Mouse (Mus musculus) stomach, postnatal 0 days (tissue): ENCODE measurements around the gene Srgap1. TPM values are rescaled to one million over a fixed set of nuclear protein-coding genes. Genes with fewer than 3 reads are reported as not detected.

Experiments
- ATAC-seq: fragments of 200-750 bp; cut with Nextera tagmentation; 2 replicates; pipeline ENCODE4 v1.8.0; 2017; ENCODE audit not compliant: low FRiP score, low TSS enrichment
- DNase-seq: peaks from one replicate; pipeline ENCODE4 v3.0.0-alpha.2; 2016; ENCODE audit warnings: low spot score
- H3K27ac ChIP-seq: fragments of 300-500 bp; sonication (generic); replicated peaks from 2 replicates; pipeline ENCODE4 v1.5.1; 2014; ENCODE audit warnings: mild to moderate bottlenecking, control low read depth
- H3K27me3 ChIP-seq: fragments of 300-500 bp; sonication (generic); 2 replicates; pipeline ENCODE4 v1.6.1; 2014; ENCODE audit warnings: low read length; ENCODE audit not compliant: control insufficient read depth, insufficient read depth
- H3K36me3 ChIP-seq: fragments of 300-500 bp; sonication (generic); 2 replicates; pipeline ENCODE4 v1.6.1; 2014; ENCODE audit warnings: low read length, mixed read lengths; ENCODE audit not compliant: control insufficient read depth, insufficient read depth
- H3K4me1 ChIP-seq: fragments of 300-500 bp; sonication (generic); replicated peaks from 2 replicates; pipeline ENCODE4 v1.6.1; 2014; ENCODE audit warnings: antibody characterized with exemption; ENCODE audit not compliant: control insufficient read depth, insufficient read depth
- H3K4me2 ChIP-seq: fragments of 300-500 bp; sonication (generic); replicated peaks from 2 replicates; pipeline ENCODE4 v1.6.1; 2014; ENCODE audit warnings: low read depth, mild to moderate bottlenecking, control low read depth, moderate library complexity
- H3K4me3 ChIP-seq: fragments of 300-500 bp; sonication (generic); 2 replicates; pipeline ENCODE4 v1.5.1; 2014; ENCODE audit warnings: low read depth, low read length, control low read depth
- H3K9ac ChIP-seq: fragments of 300-500 bp; sonication (generic); 2 replicates; pipeline ENCODE4 v1.6.1; 2014; ENCODE audit warnings: mild to moderate bottlenecking, low read length, control low read depth, mixed read lengths
- H3K9me3 ChIP-seq: fragments of 300-500 bp; sonication (generic); 2 replicates; pipeline ENCODE4 v1.6.1; 2016; ENCODE audit warnings: low read length; ENCODE audit not compliant: control insufficient read depth
- CTCF ChIP-seq: IDR thresholded peaks from 2 replicates; pipeline ENCODE4 v1.5.1; 2016; ENCODE audit warnings: antibody characterized with exemption, low read depth, mild to moderate bottlenecking, moderate library complexity
- EP300 ChIP-seq: optimal IDR thresholded peaks from 2 replicates; pipeline ENCODE3; 2016; ENCODE audit warnings: antibody characterized with exemption
- WGBS: fragments of 180-500 bp; shearing (Covaris S2); extraction: QIAGEN DNeasy Blood & Tissue Kit; methylation state at CpG from one replicate; pipeline ENCODE4 v1.1.7; 2014; 5-methylcytosine and 5-hydroxymethylcytosine counted together
- polyA plus RNA-seq: library from polyadenylated mRNA; unstranded; fragments of >200 nt; fragmentation: Nextera tagmentation; extraction: Ambion mirVana; gene quantifications from 2 replicates; pipeline ENCODE4 v1.2.1, GENCODE M21; 2015

The Srgap1 gene
- polyA plus RNA-seq, 1 experiment from 2014 or later, result 5.2 TPM

DNA sequence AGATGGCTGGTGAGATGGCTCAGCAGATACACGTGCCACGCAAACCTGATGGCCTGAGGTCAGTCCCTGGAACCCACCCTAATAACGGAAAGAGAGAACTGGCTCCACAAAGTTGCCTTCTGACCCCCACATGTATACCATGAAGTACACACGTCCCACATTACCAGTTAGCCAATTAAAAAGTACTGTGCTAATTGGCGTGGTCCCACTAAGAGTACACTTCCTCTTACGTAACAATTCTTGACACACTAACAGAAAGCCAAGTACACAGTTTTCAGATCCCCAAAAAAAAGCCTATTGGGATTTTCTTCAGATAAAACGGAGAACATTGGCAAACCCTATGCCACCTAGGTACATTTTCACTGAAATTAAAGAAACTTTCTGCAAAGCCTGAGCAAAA is 73.8 kb downstream of the Srgap1 start:
- WGBS, result 86% methylated on average over 7 of the region's 7 CpGs
- H3K9me3 ChIP-seq, result no peaks in the 10 kb centered on the region
- no peak overlapping the region for H3K9ac ChIP-seq
- no peaks in the 10 kb centered on the region for H3K4me1 ChIP-seq
- ATAC-seq, result no peak
- H3K36me3 ChIP-seq, result no peaks in the 10 kb centered on the region
- no peak overlapping the region for H3K4me3 ChIP-seq
- DNase-seq, result no peak
- no peaks in the 10 kb centered on the region for H3K27me3 ChIP-seq
- TF ChIP-seq EP300, result no peak
- no peak for TF ChIP-seq CTCF
- no peak overlapping the region for H3K4me2 ChIP-seq
- H3K27ac ChIP-seq, result no peak overlapping the region

DNA sequence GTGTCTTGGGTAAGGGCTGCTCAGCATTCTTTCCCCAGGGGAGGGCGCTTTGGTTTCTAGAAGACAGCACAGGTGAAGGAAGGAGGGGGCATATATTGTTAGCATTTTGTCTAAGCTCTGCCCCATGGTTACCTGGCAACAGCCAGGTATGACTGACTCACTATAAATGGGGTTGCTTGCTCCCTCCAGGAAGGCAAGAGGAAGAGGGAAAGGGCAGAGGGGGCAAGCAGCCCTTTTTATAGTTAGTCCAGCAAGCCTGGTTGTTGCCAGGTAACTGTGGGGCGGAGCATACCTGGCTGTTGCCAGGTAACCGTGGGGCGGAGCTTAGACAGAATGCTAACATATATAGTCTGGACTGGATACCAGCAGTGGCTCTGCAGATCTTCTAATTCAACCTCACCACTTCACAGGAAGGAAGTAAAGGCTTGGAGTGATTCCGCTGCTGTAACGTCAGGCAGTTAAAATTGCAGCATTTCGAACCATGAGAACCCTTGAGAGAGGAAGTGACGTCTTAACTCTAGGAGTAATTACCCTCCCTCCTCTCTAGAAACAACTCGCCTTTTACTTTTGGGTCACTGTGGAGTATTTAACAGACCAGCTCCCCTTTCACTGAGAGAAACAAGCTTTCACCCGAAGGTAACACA is 74.7 kb downstream of the Srgap1 start:
- Histone ChIP-seq H3K36me3 (no peaks in the 10 kb centered on the region), H3K27ac (no peak overlapping the region), H3K4me3 (no peak overlapping the region), H3K4me1 (no peaks in the 10 kb centered on the region), H3K9ac (no peak overlapping the region), H3K4me2 (no peak overlapping the region), H3K27me3 (no peaks in the 10 kb centered on the region), H3K9me3 (no peaks in the 10 kb centered on the region)
- ATAC-seq (peak; percentile 73), DNase-seq (peak; percentile 55)
- TF ChIP-seq CTCF (peak; percentile 45), EP300 (no peak)
- WGBS, result 77% methylated on average over 10 of the region's 10 CpGs

DNA sequence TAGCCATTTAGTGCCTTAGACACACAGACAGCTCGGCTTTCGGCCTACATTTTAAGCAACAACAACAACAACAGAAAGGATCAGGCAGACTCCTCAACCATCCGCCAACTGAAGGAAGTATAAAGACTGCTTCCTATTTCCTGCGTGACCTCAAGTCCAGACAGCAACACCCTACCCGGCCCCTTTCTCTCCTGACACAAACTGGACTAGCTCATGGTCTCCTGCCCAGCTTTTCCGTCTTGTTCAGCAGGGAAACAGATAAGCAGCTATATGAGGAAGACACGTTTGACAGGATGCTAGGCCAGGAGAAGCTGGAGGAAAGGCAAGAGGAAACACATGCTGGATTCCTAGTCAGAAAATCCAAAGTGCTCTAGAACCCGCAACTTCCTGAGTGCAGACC is 75.5 kb downstream of the Srgap1 start:
- 72% methylated on average over 8 of the region's 8 CpGs for WGBS
- Histone ChIP-seq H3K9me3 (no peaks in the 10 kb centered on the region), H3K4me1 (no peaks in the 10 kb centered on the region), H3K27ac (no peak overlapping the region), H3K9ac (no peak overlapping the region), H3K4me2 (no peak overlapping the region), H3K4me3 (no peak overlapping the region), H3K27me3 (no peaks in the 10 kb centered on the region), H3K36me3 (no peaks in the 10 kb centered on the region)
- no peak for ATAC-seq
- no peak for TF ChIP-seq CTCF
- TF ChIP-seq EP300, result no peak
- no peak for DNase-seq

DNA sequence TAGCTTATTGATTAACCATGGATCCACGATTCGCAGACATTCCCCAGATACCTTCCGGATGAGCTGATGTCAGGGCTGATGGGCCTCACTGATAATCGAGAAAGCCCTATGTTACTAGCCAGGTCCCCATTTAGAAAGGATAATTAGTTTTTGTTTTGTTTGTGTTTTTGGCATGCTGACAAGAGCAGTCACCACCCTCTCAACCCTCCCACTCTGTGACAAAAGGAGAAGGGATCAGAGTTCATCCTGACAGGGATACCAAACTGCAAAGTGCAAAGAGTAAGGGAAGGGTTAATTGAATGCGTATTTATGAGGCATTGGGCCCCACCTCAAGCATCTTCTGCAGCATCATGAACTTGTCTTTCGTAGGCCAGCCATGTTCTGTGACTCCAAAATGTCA is 76.2 kb downstream of the Srgap1 start:
- 72% methylated on average over 6 of the region's 6 CpGs for WGBS
- H3K9me3 ChIP-seq, result no peaks in the 10 kb centered on the region
- no peaks in the 10 kb centered on the region for H3K36me3 ChIP-seq
- no peak overlapping the region for H3K4me2 ChIP-seq
- no peak for DNase-seq
- no peaks in the 10 kb centered on the region for H3K4me1 ChIP-seq
- TF ChIP-seq EP300 (no peak), CTCF (no peak)
- no peak overlapping the region for H3K4me3 ChIP-seq
- H3K27ac ChIP-seq, result no peak overlapping the region
- H3K27me3 ChIP-seq, result no peaks in the 10 kb centered on the region
- no peak overlapping the region for H3K9ac ChIP-seq
- no peak for ATAC-seq

DNA sequence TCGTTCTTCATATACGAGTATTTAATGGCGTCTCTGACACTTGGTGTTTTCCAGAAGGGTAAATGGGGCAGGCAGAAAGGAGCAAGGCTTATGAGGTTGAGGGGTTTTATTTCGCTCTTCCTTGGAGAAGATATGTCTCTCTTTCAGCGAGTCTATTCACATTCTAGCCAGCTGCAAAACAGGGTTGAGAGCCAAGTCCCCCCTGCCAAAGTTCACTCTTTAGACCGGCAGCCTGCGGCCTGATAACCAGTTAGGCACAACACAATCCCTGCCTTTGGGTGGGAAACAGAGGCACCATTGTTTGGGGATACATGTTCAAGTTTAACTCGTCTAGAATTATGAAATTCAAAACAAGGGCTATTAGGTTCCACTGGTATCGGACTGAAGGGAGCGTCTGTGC is 83.0 kb downstream of the Srgap1 start:
- no peak for TF ChIP-seq CTCF
- no peak for TF ChIP-seq EP300
- Histone ChIP-seq H3K27ac (no peak overlapping the region), H3K4me1 (no peaks in the 10 kb centered on the region), H3K4me2 (no peak overlapping the region), H3K4me3 (no peak overlapping the region), H3K36me3 (no peaks in the 10 kb centered on the region), H3K27me3 (no peaks in the 10 kb centered on the region), H3K9me3 (no peaks in the 10 kb centered on the region), H3K9ac (no peak overlapping the region)
- WGBS, result 69% methylated on average over 10 of the region's 10 CpGs
- no peak for ATAC-seq
- no peak for DNase-seq

DNA sequence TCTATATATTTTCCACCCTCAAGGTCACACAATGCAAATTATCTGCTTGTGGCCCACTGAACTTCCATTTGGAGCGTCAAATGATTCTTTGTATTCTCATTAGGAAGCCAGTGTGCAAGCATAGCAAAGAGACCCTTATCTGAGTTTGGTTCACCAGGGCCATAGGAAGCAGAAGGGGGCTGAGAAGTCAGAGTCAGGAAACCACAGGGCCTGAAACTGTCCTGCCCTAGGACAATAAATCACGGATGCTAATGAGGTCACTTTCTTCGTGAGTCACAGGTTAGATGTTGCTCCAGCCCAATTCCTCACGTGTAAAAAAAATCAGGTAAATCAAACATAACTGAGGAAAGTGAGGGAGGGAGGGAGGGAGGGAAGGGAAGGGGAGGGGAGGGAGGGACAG is 85.1 kb downstream of the Srgap1 start:
- peak; percentile 88 for ATAC-seq
- H3K9ac ChIP-seq, result no peak overlapping the region
- 47% methylated on average over 4 of the region's 4 CpGs for WGBS
- no peaks in the 10 kb centered on the region for H3K36me3 ChIP-seq
- H3K27me3 ChIP-seq, result no peaks in the 10 kb centered on the region
- H3K4me2 ChIP-seq, result no peak overlapping the region
- H3K4me3 ChIP-seq, result no peak overlapping the region
- TF ChIP-seq EP300, result no peak
- TF ChIP-seq CTCF, result no peak
- no peaks in the 10 kb centered on the region for H3K4me1 ChIP-seq
- H3K27ac ChIP-seq, result no peak overlapping the region
- no peak for DNase-seq
- H3K9me3 ChIP-seq, result no peaks in the 10 kb centered on the region
